7 mouse cellular contexts compared by ENCODE assay signal in genomic region chr8:109565498-109566333, GRCm38 (mm10). TPM values are rescaled to one million over a fixed set of nuclear protein-coding genes. Genes with fewer than 3 reads are reported as not detected.
DNase-seq lines count a peak whose midpoint lies in the region; ATAC-seq lines count a peak whose summit lies in the region.

TSS of gene Dhx38 (minus strand) at chr8:109565861.
TSS of gene Txnl4b (plus strand) at chr8:109565892.

- H3K9ac ChIP-seq in intestine, embryonic 15.5 days: peak within 1 kb of the TSS; percentile 84

- peak; percentile 100 for ATAC-seq in intestine, embryonic 15.5 days

- peaks cover 5% of the 10 kb centered on the region; the same call in 1 of the 2 replicates for H3K4me1 ChIP-seq in intestine, embryonic 15.5 days (replicated peaks)
- H3K4me1 ChIP-seq in midbrain, embryonic 10.5 days: peaks cover 25% of the 10 kb centered on the region

- peak within 1 kb of the TSS; percentile 65 for H3K4me3 ChIP-seq in intestine, embryonic 15.5 days (replicated peaks)
- peak within 1 kb of the TSS; percentile 80 for H3K4me3 ChIP-seq in midbrain, embryonic 10.5 days

- no peaks in the 10 kb centered on the region for H3K27me3 ChIP-seq in intestine, embryonic 15.5 days (replicated peaks)
- H3K27me3 ChIP-seq in midbrain, embryonic 10.5 days (ENCODE audit: low read depth, poor library complexity, severe bottlenecking): no peaks in the 10 kb centered on the region

- peak within 1 kb of the TSS; percentile 85 for H3K27ac ChIP-seq in intestine, embryonic 15.5 days
- H3K27ac ChIP-seq in midbrain, embryonic 10.5 days (replicated peaks): peak within 1 kb of the TSS; percentile 91

- H3K4me2 ChIP-seq in intestine, embryonic 15.5 days (replicated peaks): peak within 1 kb of the TSS; percentile 70

- peaks cover 21% of the 10 kb centered on the region for H3K36me3 ChIP-seq in intestine, embryonic 15.5 days
- peaks cover 38% of the 10 kb centered on the region for H3K36me3 ChIP-seq in midbrain, embryonic 10.5 days

- peak; percentile 99 for DNase-seq in adrenal gland, adult 2 months
- DNase-seq in embryo, embryonic 11.5 days (ENCODE audit: low read depth, low spot score): peak; percentile 99
- peak; percentile 96 to 98 for DNase-seq in gastrocnemius, postnatal 36 days
- peak; percentile 98 to 100 for DNase-seq in left cerebral cortex, postnatal 25 days (ENCODE audit: low spot score in 2 of 2)
- DNase-seq in midbrain, embryonic 10.5 days (ENCODE audit: low spot score): peak; percentile 97
- DNase-seq in right cerebral cortex, postnatal 4 days: peak; percentile 96

- intact Hi-C loops in gastrocnemius, postnatal 36 days (cut with DNase I): loop anchor here (2.0 kb wide), 1 partner anchor 41 kb away; no protein-coding TSS in a partner anchor
- intact Hi-C loops in left cerebral cortex, postnatal 25 days (cut with DNase I): loop anchor here (1.0 to 5.0 kb wide), 3 partner anchors 43 to 1977 kb away; partner anchors contain the start of genes Ap1g1, Dhodh and Psmd7

- under 1% methylated on average over 52 of the region's 52 CpGs for WGBS in intestine, embryonic 15.5 days
- WGBS in midbrain, embryonic 10.5 days: under 1% methylated on average over 52 of the region's 52 CpGs

- H3K9me3 ChIP-seq in intestine, embryonic 15.5 days: no peaks in the 10 kb centered on the region
- no peaks in the 10 kb centered on the region for H3K9me3 ChIP-seq in midbrain, embryonic 10.5 days (replicated peaks)

RNA-seq across cellular contexts. Expression of gene Dhx38, which starts in this region (rescaled TPM):
- 10 to 100 TPM; 22.2 to 23.4 TPM for total RNA-seq in adrenal gland, adult 2 months (2021)
- polyA plus RNA-seq in adrenal gland, adult 2 months (2012; rRNA removed): 13.3 and 15.0 TPM in 2 replicates
- total RNA-seq in gastrocnemius, postnatal 36 days (2021): 1 to 10 TPM; 8.8 to 9.8 TPM
- 20.8 and 21.6 TPM in 2 replicates for polyA plus RNA-seq in intestine, embryonic 15.5 days (2015; fragmentation: Nextera tagmentation; extraction: Ambion mirVana)
- total RNA-seq in left cerebral cortex, postnatal 25 days (2021): 10 to 100 TPM; 26.3 to 28.2 TPM
- polyA plus RNA-seq in midbrain, embryonic 10.5 days (2016; fragmentation: Nextera tagmentation; extraction: Ambion mirVana): 32.0 and 35.5 TPM in 2 replicates

RNA-seq across cellular contexts. Expression of gene Txnl4b, which starts in this region (rescaled TPM):
- total RNA-seq in adrenal gland, adult 2 months (2021): 10 to 100 TPM; 12.5 to 13.3 TPM
- polyA plus RNA-seq in adrenal gland, adult 2 months (2012; rRNA removed): 2.4 and 4.2 TPM in 2 replicates
- 1 to 10 TPM; 6.8 to 7.2 TPM for total RNA-seq in gastrocnemius, postnatal 36 days (2021)
- 21.5 and 24.5 TPM in 2 replicates for polyA plus RNA-seq in intestine, embryonic 15.5 days (2015; fragmentation: Nextera tagmentation; extraction: Ambion mirVana)
- 10 to 100 TPM; 14.8 to 17.5 TPM for total RNA-seq in left cerebral cortex, postnatal 25 days (2021)
- polyA plus RNA-seq in midbrain, embryonic 10.5 days (2016; fragmentation: Nextera tagmentation; extraction: Ambion mirVana): 30.5 and 35.4 TPM in 2 replicates

Comparison
In these comparisons a context has a peak if more than half of its experiments do, and no peak if none do; other contexts are left out.
1. Peak in every context shown above with its lines: DNase-seq, ATAC-seq, H3K4me3 ChIP-seq and H3K27ac ChIP-seq.